Mouse (Mus musculus) heart, adult 8-10 months (tissue): ENCODE data around the gene Rab8b. TPM values are rescaled to one million over a fixed set of nuclear protein-coding genes. Genes with fewer than 3 reads are reported as not detected.
"Not testable (repeated sequence)": the region's sequence is repeated elsewhere in the genome, so short reads cannot be mapped to it uniquely, and the experiment has no call there.

Experiments used
- DNase-seq: peaks from one replicate; pipeline ENCODE4 v3.0.0; 2022; ENCODE audit warnings: low spot score
- total RNA-seq, 4 experiments: library from RNA; stranded (reverse); gene quantifications; 2 replicates each; pipeline ENCODE4 v1.2.4; 2022

The Rab8b gene
- total RNA-seq, 4 experiments from 2014 or later = 7.7 to 9.2 (median 8.2) TPM

GRCm38 (mm10) chr9:66887301-66887902, 32.1 kb downstream of the Rab8b start:
- DNase-seq = no peak

- peak; percentile 45 for DNase-seq
These were observed 32.7 kb downstream of the Rab8b start for GRCm38 (mm10) chr9:66886818-66887217.

GRCm38 (mm10) chr9:66886366-66886765, 33.1 kb downstream of the Rab8b start:
- DNase-seq = no peak

DNA sequence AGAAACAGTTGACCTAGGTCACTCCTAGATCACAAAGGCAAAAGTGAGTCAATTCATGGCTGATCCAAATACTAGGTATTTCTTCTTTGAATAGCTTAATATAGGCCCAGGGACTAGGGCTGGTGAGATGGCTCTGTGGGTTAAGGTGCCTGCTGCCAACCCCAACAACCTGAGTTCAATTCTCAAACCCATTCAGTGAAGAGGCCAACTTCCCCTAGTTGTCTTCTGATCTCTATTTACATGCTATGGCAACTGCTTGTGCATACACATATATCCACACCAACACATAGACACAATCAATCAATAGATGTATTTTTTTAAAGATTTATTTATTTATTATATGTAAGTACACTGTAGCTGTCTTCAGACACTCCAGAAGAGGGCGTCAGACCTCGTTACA, 34.9 kb downstream of the Rab8b start:
- DNase-seq = no peak

- DNase-seq = no peak
These were observed 36.0 kb downstream of the Rab8b start for GRCm38 (mm10) chr9:66883500-66883899.

DNA sequence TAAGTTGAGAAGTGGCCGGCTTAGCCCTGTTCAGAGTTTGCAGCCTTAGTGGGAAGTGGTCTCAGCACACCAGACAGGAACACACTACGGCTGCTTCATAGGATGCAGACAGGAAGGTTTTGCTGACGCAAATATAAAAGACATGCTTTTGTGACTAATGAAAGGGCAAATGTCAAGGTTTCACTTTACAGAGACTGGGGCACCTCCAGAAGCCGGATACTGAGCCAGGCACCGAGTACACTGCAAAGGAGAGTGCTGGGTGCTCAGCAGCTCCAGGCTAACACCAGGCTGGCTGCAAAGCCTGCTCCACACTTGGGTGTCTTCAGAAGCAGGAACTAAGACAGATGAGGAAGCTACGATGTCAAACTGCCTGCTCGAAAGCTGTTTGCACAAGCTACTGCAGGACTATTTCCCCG, 37.1 kb downstream of the Rab8b start:
- DNase-seq = no peak

DNA sequence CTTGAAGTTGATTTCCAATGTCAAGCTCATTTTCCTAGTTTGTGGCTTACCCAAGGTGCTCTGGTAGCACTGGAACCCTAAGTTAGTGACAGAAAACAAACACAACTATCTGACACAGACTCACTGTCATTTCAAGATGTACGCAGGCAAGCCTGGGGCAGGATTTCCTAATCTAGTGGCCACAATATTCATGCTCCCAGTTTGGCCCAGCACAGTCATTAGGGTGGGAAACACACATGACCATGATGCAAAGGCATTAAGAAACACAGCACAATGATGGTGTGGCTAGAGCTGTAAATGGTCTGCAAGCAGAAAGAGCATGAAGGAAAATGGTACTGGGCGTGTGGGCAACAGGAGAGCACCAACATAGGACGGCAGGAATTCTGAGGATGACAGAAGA, 37.6 kb downstream of the Rab8b start:
- DNase-seq = no peak

DNA sequence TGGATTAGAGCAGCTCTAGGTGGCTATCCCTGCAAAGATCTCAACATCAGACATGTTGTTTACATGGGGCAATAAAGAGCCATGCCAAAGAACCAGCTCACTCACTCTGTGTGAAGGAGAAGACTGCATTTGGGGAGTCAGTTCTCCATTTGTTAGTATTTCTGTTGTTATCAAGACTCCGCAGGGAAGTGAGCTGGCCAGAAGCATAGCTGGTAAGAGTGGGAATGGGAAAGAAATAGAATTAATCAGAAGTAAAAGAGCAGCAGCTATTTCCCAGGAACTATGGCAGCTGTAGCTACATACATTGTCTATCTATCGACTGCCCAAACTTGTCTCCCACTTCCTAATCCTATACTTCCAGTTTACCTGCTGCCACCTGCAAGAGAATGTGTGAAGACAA, 38.7 kb downstream of the Rab8b start:
- no peak for DNase-seq

- no peak for DNase-seq
These were observed 40.0 kb downstream of the Rab8b start for GRCm38 (mm10) chr9:66879486-66879885.

- DNase-seq = no peak
These were observed 40.6 kb downstream of the Rab8b start for GRCm38 (mm10) chr9:66878899-66879298.

DNA sequence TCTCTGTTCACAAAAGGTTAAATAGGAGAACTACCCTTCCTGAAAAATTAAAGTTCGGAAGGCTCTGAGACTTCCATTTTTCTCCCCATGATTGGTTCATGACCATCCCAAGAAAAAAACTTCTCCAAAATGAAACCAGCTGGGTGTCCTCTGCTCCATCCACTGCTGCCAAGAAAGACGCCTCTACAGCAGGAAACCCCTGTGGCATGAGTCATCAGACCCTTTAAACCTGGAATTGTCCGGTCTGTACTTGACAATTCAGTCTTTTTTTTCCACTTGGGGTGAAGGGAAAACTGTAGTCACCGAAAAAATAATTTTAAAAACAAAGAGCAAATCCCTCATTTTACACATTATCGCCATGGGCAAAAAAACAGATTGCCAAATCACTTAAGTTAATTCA, 42.9 kb downstream of the Rab8b start:
- peak; percentile 74 for DNase-seq

GRCm38 (mm10) chr9:66874297-66874696, 45.2 kb downstream of the Rab8b start:
- no peak for DNase-seq

GRCm38 (mm10) chr9:66873531-66873930, 46.0 kb downstream of the Rab8b start:
- no peak for DNase-seq

- not testable (repeated sequence) for DNase-seq
These were observed 46.5 kb downstream of the Rab8b start for GRCm38 (mm10) chr9:66873009-66873408.

DNA sequence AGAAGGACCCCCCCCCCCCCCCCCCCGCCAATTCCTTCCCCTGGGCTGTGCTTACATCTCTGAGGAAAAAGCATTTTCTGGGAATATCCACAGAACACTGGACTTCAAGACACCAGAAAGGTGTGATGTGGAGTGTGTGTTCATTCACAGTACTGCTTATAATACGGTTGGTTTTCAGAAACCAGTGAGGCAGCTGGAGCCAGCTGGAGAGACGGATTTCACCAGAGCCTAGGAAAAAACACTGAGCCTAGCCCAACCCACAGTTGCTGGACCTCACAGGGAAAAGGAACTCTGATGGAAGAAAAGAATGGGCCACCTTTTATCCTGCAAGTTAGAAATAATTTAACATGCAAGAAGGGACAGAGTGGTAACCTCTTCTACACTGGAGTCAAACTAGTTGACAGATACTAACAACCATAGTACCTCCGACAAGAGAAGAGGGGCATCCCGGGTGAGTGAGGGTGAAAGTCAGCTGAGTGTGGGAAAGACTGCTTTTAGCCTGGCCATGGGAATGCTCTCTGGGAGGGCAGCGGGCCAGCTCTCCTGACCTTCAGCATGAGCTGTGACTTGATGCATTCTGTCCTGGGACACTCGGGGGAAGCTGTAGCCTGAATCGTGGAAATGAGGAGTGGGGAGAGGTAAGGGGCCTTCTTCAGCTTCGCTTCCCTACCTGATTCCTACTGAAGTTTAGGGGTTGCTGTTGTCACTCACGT, 47.3 kb downstream of the Rab8b start:
- peak; percentile 81 for DNase-seq

- DNase-seq = no peak
These were observed 54.8 kb downstream of the Rab8b start for GRCm38 (mm10) chr9:66864708-66865107.

- no peak for DNase-seq
These were observed 56.0 kb downstream of the Rab8b start for GRCm38 (mm10) chr9:66863456-66863855.

DNA sequence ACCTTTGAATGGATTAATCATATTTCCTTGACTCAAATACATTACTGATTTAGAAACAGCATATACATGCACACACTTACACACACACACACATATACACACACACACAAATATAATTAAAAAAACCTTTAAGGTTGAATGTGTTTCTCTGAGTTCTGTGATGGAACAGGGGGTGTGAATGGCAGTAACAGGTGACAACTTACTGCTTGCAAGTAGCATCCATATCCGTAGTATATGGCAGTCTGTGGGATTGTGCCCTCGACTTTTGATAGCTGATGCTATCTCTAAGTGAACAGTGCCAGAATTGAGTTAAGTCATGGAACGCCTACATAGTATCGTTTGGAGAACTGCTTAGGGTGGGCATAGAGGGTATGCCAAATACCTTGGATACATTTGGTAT, 57.3 kb downstream of the Rab8b start:
- no peak for DNase-seq

GRCm38 (mm10) chr9:66861104-66861767, 58.3 kb downstream of the Rab8b start:
- no peak for DNase-seq

DNA sequence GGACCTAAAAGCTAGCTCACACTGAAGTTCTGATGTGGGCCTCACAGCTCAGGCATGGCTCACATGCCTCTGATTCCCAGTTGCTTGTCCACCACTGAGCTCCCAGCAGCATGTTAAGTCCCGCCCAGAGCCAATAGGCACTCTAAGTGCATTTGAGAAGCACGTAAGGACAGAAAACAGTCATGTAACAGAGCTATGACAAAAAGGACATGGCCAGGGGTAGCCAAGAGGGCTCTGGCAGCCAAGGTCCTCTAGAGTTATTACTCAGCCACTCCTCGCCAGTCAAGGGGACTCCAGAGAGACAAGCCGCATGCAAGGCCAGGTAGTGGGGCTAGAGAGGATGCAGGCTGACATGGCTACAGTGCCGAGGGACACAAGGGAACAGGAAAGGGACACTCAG, 60.0 kb downstream of the Rab8b start:
- no peak for DNase-seq

- no peak for DNase-seq
These were observed 63.6 kb downstream of the Rab8b start for GRCm38 (mm10) chr9:66855865-66856264.

DNA sequence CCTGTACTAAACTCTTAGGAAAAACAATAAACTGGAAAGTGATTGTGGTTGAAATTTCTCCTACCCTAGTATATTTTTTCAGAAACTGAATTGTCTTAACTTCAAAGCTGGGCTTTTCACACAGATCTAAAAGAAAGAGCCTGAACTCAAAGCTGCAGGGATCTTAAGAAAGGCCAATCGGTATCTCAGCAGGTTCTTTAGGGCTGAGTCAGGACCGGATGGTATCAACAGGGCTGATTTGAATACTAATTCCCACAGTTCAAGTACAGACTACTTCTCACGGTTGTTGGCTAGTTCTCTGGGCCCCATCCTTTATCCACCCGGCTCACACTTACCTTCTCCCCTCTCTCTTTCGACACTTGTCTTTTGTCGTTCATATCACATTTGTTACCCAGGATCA, 66.9 kb downstream of the Rab8b start:
- no peak for DNase-seq

GRCm38 (mm10) chr9:66850966-66851365, 68.5 kb downstream of the Rab8b start:
- no peak for DNase-seq
